Mouse (Mus musculus) liver, embryonic 14.5 days (tissue): ENCODE data around the gene Ccdc47. TPM values are rescaled to one million over a fixed set of nuclear protein-coding genes. Genes with fewer than 3 reads are reported as not detected.

Source experiments
- ATAC-seq: fragments of 200-750 bp; cut with Nextera tagmentation; 2 replicates; pipeline ENCODE4 v1.8.0; 2017; ENCODE audit warnings: moderate number of reproducible peaks, mild to moderate bottlenecking, moderate library complexity; ENCODE audit not compliant: insufficient read depth
- DNase-seq, 3 experiments: peaks; one replicate each; pipeline ENCODE4 v3.0.0-alpha.2; 2012 to 2013; ENCODE audit warnings: low read depth in 3 of 3, low spot score in 3 of 3
- H3K27ac ChIP-seq: fragments of 300-500 bp; sonication (generic); 2 replicates; pipeline ENCODE4 v1.5.1; 2014; ENCODE audit warnings: moderate library complexity, mild to moderate bottlenecking, control low read depth, inconsistent platforms
- H3K27me3 ChIP-seq: fragments of 300-500 bp; sonication (generic); 2 replicates; pipeline ENCODE4 v1.6.1; 2014; ENCODE audit warnings: mild to moderate bottlenecking, low read length, moderate library complexity; ENCODE audit not compliant: control insufficient read depth, insufficient read depth
- H3K36me3 ChIP-seq: fragments of 300-500 bp; sonication (generic); replicated peaks from 2 replicates; pipeline ENCODE4 v1.6.1; 2014; ENCODE audit warnings: low read depth; ENCODE audit not compliant: control insufficient read depth, insufficient read depth
- H3K4me1 ChIP-seq, 2 experiments: fragments of 200-500 bp in 1 of 2; fragments of 300-500 bp in 1 of 2; sonication (generic) in 1 of 2; replicated peaks; 2 replicates each; pipeline ENCODE4 v1.6.1; 2012 to 2014; ENCODE audit warnings: antibody characterized with exemption in 1 of 2, inconsistent platforms in 1 of 2, low read length in 1 of 2; ENCODE audit not compliant: control insufficient read depth in 2 of 2, insufficient read depth in 2 of 2
- H3K4me2 ChIP-seq: fragments of 300-500 bp; sonication (generic); 2 replicates; pipeline ENCODE4 v1.6.1; 2014; ENCODE audit warnings: low read depth, mild to moderate bottlenecking, control low read depth, moderate library complexity
- H3K4me3 ChIP-seq, 2 experiments: fragments of 200-500 bp in 1 of 2; fragments of 300-500 bp in 1 of 2; sonication (generic) in 1 of 2; 2 replicates each; pipeline ENCODE4 v1.5.1; 2012 to 2014; ENCODE audit warnings: low read depth in 2 of 2, low read length in 2 of 2, mild to moderate bottlenecking in 2 of 2, control low read depth in 1 of 2, inconsistent platforms in 1 of 2, moderate library complexity in 1 of 2; ENCODE audit not compliant: insufficient read depth in 1 of 2
- H3K9ac ChIP-seq: fragments of 300-500 bp; sonication (generic); replicated peaks from 2 replicates; pipeline ENCODE4 v1.6.1; 2014; ENCODE audit warnings: mild to moderate bottlenecking, control low read depth, moderate library complexity
- H3K9me3 ChIP-seq: fragments of 300-500 bp; sonication (generic); 2 replicates; pipeline ENCODE4 v1.6.1; 2016; ENCODE audit warnings: low read length, mixed read lengths; ENCODE audit not compliant: control insufficient read depth
- CTCF ChIP-seq: IDR thresholded peaks from 2 replicates; pipeline ENCODE4 v1.5.1; 2016; ENCODE audit warnings: antibody characterized with exemption, low read depth, control low read depth
- EP300 ChIP-seq: IDR thresholded peaks from 2 replicates; pipeline ENCODE4 v1.6.1; 2016; ENCODE audit warnings: antibody characterized with exemption, low read depth
- WGBS: fragments of 180-500 bp; shearing (Covaris S2); extraction: QIAGEN DNeasy Blood & Tissue Kit; methylation state at CpG from one replicate; pipeline ENCODE4 v1.1.7; 2014; ENCODE audit not compliant: insufficient replicate concordance; 5-methylcytosine and 5-hydroxymethylcytosine counted together
- polyA plus RNA-seq, 2 experiments: library from polyadenylated mRNA; depleted of rRNA in 1 of 2; stranded (reverse) in 1 of 2; unstranded in 1 of 2; fragments of >200 nt; fragmentation: Nextera tagmentation in 1 of 2; extraction: Ambion mirVana in 1 of 2; gene quantifications; 2 replicates each; pipeline versions ENCODE4 v1.2.1 to v1.2.3; 2012 to 2014

The Ccdc47 gene
- polyA plus RNA-seq, 2 experiments, result 19.0 to 29.2 TPM

GRCm38 (mm10) chr11:106158930-106159215 is 57.3 kb downstream of the Ccdc47 start:
- 19% methylated on average over 9 of the region's 9 CpGs for WGBS
- no peaks in the 10 kb centered on the region; the same call in 1 of the 2 replicates for H3K27me3 ChIP-seq

GRCm38 (mm10) chr11:106158081-106158929 is 57.8 kb downstream of the Ccdc47 start:
- ATAC-seq, result no peak
- no peak for DNase-seq
- Histone ChIP-seq H3K36me3 (no peaks in the 10 kb centered on the region), H3K9ac (no peak overlapping the region), H3K4me1 (peaks cover 0 to 5% of the 10 kb centered on the region in 2 experiments; a peak in 1 of 4 replicates), H3K27ac (no peak overlapping the region), H3K4me3 (peak overlapping the region; percentile 52 to 57), H3K4me2 (peak overlapping the region; percentile 92), H3K27me3 (no peaks in the 10 kb centered on the region; the same call in 1 of the 2 replicates), H3K9me3 (no peaks in the 10 kb centered on the region)
- TF ChIP-seq CTCF (peak; percentile 78), EP300 (no peak)
- WGBS, result 45% methylated on average over 14 of the region's 14 CpGs

More at GRCm38 (mm10) chr11:106158930-106159215, 57.3 kb downstream of the Ccdc47 start:
- no peak overlapping the region for H3K27ac ChIP-seq
- H3K9ac ChIP-seq, result 0 out of 2 replicates have a peak overlapping the region, but pooled peaks have one; percentile 41
- peak; percentile 0; the same call in 1 of the 2 replicates for ATAC-seq
- H3K4me1 ChIP-seq, result peaks cover 0 to 5% of the 10 kb centered on the region in 2 experiments; a peak in 1 of 4 replicates
- no peaks in the 10 kb centered on the region for H3K9me3 ChIP-seq
- DNase-seq, result no peak
- H3K36me3 ChIP-seq, result no peaks in the 10 kb centered on the region
- H3K4me2 ChIP-seq, result peak overlapping the region; percentile 92
- no peak for TF ChIP-seq EP300
- TF ChIP-seq CTCF, result no peak
- peak overlapping the region; percentile 52 to 57 for H3K4me3 ChIP-seq

- WGBS, result 63% methylated on average over 7 of the region's 7 CpGs
- Histone ChIP-seq H3K4me3 (no peak overlapping the region), H3K27me3 (no peaks in the 10 kb centered on the region; the same call in 1 of the 2 replicates), H3K9me3 (no peaks in the 10 kb centered on the region), H3K36me3 (no peaks in the 10 kb centered on the region), H3K9ac (no peak overlapping the region), H3K4me2 (no peak overlapping the region), H3K4me1 (peaks cover 0 to 5% of the 10 kb centered on the region in 2 experiments; a peak in 1 of 4 replicates), H3K27ac (no peak overlapping the region)
- TF ChIP-seq CTCF (no peak), EP300 (no peak)
- ATAC-seq, result no peak
- DNase-seq, result no peak
Observed at GRCm38 (mm10) chr11:106157154-106157553, 59.0 kb downstream of the Ccdc47 start.

- Histone ChIP-seq H3K27ac (no peak overlapping the region), H3K9ac (no peak overlapping the region), H3K4me1 (peaks cover 0 to 3% of the 10 kb centered on the region in 2 experiments; a peak in 2 of 4 replicates), H3K4me2 (no peak overlapping the region), H3K27me3 (no peaks in the 10 kb centered on the region; the same call in 1 of the 2 replicates), H3K4me3 (no peak overlapping the region), H3K36me3 (no peaks in the 10 kb centered on the region), H3K9me3 (no peaks in the 10 kb centered on the region)
- DNase-seq (no peak), ATAC-seq (no peak)
- TF ChIP-seq EP300 (no peak), CTCF (no peak)
- WGBS, result 52% methylated on average over 1 of the region's 1 CpGs
Observed at GRCm38 (mm10) chr11:106156257-106156656, 59.9 kb downstream of the Ccdc47 start.

GRCm38 (mm10) chr11:106155761-106156160 is 60.4 kb downstream of the Ccdc47 start:
- DNase-seq (no peak), ATAC-seq (no peak)
- H3K4me1 ChIP-seq, result no peaks in the 10 kb centered on the region; a peak in 2 of 4 replicates
- WGBS, result 43% methylated on average over 3 of the region's 3 CpGs
- TF ChIP-seq CTCF (no peak), EP300 (no peak)
- H3K4me3 ChIP-seq, result no peak overlapping the region
- no peaks in the 10 kb centered on the region for H3K9me3 ChIP-seq
- no peaks in the 10 kb centered on the region for H3K36me3 ChIP-seq
- no peaks in the 10 kb centered on the region for H3K27me3 ChIP-seq
- no peak overlapping the region for H3K4me2 ChIP-seq
- no peak overlapping the region for H3K27ac ChIP-seq
- no peak overlapping the region for H3K9ac ChIP-seq
